Mouse (Mus musculus): ENCODE data around the gene Ano6.

The Ano6 gene

DNA sequence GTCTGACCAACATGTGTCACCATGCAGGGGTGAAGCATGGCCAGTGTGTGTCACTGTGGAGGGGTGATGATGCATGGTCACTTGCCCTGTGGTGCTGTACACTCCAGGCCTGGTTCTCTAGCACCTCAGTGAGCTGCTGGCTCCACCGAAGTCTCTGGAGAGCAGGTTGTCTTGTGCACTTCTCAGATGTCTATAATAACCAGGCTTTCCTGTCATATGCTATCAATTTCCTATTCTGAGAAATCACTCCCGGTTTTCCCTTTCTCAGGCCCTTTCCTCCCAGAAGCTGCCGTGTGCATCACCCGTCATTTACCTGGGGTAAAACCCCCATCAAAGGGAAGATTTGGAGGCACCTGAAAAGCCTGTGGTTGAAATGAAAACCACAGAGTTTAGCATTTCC, 101.5 kb downstream of the Ano6 start:
- DNase-seq = no peak

DNA sequence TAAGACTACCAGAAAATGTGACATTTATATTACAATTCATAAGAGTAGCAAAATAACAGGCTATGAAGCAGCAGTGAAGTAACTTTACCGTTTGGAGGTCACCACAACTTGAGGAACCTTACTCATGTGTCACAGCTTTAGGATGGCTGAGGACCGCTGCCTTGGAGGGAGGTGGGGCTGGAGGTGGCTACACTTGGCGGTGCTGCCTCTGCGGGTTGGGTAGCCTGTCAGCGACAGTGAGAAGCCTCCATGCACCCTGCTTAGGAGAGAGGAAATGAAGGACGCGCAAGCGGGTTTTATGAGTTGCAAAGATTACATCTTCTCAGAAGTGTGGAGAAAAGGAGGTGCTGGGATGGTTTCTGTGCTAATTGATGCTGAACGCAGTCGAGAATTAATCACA, 102.3 kb downstream of the Ano6 start:
- DNase-seq = no peak

DNA sequence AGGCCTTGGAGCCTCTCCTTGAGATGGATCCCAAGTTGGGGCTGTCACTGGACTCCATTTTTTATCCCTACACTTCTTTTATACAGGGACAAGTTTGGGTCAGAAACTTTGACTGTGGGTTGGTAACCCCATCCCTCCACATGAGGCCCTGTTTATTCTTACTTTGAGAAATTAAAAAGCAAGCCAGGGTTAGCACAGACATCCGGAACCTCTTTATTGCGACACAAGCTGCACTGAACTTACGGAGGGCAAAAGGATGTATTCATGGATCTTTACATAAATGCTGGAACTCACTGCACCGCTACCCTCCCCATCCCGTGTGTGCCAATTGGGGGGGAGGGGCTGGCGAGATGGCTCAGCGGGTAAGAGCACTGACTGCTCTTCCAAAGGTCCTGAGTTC, 105.1 kb downstream of the Ano6 start:
- no peak for DNase-seq

DNA sequence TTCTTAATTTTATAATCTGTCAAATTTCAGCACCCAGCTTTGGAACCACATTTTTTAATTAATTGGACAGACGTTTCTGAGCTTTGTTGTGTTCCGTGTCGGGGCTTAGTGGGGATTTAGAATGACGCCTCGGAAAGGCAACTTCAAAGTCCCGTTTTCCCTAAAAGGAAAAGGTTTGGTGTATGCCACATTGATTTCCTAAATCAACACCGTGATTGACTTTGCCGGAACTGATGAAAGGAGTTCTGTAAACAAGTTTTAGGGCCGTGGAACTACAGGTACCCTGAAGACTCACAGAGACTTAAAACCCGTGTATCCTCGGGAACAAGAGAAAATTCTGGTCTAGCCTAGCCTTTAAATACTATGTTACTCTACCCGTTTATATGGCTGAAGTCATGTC, 107.0 kb downstream of the Ano6 start:
- no peak for DNase-seq

DNA sequence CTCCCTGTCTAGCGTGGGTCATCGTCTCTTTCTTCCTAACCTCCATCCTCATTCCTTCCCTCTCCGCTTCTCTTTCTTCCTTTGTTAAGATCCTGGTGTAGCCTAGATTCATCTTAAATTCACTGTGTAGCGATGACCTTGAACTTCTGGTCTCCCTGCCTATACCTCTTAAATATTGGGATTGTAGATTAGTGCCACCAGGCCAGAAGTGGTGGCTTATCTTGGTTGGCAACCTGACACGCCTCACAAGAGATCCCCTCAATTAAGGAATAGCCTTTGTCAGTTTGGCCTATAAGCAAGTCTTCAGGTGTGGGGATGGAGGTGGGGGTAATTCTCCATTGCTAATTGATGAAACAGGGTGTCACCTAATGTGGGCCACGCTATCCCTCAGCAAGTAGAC, 107.8 kb downstream of the Ano6 start:
- DNase-seq = no peak

DNA sequence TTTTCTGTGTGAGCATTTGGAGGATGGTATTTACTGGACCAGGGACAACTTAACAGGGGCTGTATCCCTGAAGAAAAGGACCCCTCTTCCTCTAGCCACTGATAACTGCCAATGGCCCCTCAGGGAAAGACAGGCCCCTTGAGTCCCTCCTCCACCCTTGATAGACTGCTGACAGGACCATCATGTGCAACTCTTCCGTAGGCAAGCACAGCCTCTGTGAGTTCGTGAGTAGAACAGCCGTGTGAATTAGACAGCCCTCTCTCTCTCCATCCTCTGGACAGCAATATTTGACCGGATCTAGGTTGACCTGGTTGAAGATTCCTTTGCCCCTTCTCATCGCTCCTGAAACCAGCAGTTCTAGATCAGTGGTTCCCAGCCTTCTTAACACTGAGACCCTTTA, 111.8 kb downstream of the Ano6 start:
- DNase-seq = no peak

GRCm38 (mm10) chr15:95904247-95904646, 113.6 kb downstream of the Ano6 start:
- DNase-seq = no peak

GRCm38 (mm10) chr15:95906017-95906749, 115.5 kb downstream of the Ano6 start:
- peak; percentile 31 to 39 for DNase-seq

DNA sequence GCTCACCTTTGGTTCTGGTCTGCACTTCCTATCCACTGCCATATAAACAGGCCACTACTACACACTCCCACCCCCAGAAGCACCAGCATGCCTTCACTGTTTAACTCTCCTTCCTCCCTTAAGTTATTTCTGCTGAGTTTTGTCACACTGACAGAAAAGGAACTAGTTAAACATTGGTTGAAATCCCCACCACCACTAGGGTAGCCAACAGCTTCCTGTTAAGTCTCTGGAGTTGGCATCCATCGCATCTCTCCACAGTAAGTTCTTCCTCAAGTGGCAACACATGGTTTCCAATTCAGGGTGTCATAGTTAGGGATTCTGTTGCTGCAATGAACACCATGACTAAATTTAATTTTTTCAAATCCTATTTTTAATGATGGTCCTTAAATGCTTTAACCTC, 116.2 kb downstream of the Ano6 start:
- DNase-seq = no peak

DNA sequence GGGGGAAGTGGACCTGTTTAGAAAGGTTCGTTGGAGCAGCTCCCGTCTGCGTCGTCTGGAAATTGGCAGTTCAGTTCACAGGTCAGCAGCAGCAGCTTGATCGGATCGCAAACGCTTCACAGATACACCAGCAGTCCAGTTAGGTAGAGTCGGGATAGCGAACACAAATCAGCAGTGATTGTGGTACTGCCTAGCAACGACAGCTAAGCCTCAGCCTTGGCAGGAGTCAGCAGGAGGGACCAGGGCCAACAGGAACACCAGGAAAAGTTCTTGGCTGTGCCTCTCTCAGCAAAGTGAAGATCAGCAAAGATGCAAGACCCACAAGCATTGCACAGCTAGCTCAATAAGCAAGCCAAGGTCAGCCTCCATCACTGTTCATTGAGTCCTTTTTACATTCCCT, 116.7 kb downstream of the Ano6 start:
- DNase-seq = peak; percentile 60 to 77

- DNase-seq = no peak
These were observed 117.3 kb downstream of the Ano6 start for GRCm38 (mm10) chr15:95907909-95908308.

DNA sequence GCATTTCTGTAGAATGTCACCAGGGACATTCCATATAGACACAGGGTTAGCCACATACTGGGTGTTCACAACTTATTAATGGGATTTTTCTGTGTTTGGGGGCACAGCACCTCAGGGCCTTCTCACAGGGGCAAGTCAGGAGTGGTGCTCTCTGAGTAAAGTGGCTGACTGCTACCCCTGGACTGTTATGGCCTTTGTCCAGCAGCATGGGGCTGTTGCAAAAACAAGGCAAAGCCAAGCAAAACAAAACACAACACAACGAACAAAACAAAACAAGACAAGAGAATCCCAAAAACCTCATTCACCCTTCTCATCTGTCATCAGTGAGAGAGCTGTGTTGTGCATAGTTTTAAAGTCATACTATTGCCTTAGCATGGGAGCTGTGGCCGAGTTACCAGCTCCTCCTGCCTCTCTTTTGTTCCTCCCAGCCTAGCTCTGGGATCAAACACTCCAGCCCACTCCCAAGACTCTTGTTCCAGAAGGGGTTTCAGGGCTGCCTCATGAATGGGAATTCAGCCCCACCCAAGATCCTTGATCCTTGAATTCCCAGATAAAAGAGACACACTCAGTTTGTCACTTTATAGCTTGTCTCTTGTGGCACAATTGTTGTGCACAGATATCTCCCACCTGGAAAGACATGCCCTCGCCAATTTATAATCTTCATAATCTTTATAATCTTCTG, 119.6 kb downstream of the Ano6 start:
- DNase-seq = no peak

DNA sequence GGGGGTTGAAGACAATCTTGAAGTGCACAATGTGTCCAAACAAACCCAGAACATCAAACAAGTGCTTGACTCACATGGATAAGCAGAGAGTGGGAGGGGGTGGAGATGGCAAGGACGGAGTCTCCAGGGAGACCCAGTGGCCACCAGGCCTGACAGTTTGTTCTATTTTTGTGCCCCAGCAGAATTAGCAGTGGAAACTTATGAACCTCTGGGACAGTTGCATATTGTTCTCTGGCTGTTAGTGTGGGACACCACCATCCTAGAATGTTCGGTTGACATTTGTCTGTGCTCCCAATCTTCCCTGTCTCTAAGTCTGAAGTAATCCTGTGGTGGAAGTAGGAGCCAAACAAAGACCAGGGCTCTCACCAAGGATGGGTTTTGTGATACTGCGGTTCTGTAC, 124.3 kb downstream of the Ano6 start:
- no peak for DNase-seq

DNA sequence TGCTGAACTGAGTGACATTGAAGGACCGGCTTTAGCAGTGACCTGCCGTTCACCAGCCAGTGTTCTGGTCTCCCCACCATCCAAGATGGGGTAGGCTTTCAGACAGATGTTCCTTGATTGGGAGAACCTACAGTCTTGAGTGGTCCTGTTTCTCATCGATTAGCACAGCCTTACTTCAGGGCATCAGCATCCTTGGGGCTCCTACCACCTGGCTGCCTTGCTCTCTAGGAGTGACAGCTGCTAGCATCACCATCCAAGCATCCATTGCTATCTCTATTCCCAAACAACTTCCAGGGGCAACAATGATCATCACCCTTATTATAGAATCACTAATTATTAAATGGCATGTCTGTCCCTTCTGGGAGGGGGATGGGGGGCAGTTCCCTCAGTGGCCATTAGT, 124.8 kb downstream of the Ano6 start:
- no peak for DNase-seq

- no peak for DNase-seq
These were observed 126.7 kb downstream of the Ano6 start for GRCm38 (mm10) chr15:95917330-95917729.

DNA sequence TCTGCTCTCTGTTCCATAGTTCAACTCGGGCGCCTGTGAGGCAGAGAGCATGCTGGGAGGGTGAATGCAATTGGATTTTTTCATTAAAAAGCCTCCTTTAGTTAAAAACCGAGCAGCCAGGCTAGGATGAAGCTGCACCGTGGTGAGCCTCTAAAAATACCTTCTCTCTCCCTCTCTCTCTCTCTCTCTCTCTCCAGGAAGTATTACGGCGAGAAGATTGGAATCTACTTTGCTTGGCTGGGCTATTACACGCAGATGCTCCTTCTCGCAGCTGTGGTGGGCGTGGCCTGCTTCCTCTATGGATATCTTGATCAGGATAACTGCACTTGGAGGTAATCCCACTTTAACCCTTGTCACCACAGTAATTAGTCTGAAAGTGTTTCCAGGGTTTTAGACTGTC, 129.4 kb downstream of the Ano6 start:
- DNase-seq = peak; percentile 58 to 60

- DNase-seq = no peak
These were observed 130.4 kb downstream of the Ano6 start for GRCm38 (mm10) chr15:95921072-95921471.

DNA sequence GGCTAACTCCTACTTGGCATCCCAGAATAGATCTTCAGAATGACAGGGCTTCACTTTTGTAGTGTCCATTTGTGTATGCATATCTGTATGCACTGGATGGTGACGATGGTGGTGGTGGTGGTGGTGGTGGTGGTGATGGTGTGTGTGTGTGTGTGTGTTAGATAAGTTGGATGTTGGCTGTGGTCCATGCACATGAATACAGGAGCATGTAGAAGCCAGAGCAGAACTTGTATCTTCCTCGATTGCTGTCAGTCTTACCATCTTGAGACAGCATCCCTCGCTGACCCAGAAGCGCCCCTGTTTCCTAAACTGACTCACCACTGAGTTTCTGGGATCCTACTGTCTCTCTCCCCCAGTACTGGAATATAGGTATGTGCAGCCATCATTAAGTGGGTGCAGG, 131.0 kb downstream of the Ano6 start:
- no peak for DNase-seq

- peak; percentile 26 to 34 for DNase-seq
These were observed 131.9 kb downstream of the Ano6 start for GRCm38 (mm10) chr15:95922558-95922957.

DNA sequence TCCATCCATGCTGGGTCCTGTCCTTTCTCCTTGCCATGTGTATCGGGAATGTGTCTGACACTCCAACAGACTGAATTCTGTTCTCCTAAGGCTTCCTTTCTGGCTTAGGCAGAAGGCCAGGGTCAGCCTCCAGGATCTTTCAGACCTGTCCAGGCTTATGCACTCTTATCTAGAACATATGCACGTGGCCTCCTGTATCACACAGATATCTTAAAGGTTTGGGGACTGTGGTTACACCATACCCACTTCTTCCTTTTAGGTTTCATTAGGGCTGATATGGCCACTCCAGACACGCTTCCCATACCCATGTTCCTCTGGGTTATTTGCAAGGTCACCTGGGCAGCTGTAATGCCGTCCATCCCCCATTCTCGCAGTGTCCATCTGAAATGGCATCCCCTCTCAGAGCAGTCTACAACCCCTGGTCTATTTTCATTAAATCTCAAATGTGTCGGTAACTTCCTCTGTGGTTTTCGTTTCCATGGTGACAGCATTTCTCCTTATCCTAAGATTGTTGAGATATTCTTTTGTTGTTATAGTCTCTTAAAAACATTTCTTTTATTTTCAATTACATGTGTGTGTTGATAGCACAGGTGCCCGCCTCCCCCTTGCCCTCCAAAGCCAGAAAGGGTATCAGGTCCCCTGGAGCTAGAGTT, 134.8 kb downstream of the Ano6 start:
- DNase-seq = no peak

DNA sequence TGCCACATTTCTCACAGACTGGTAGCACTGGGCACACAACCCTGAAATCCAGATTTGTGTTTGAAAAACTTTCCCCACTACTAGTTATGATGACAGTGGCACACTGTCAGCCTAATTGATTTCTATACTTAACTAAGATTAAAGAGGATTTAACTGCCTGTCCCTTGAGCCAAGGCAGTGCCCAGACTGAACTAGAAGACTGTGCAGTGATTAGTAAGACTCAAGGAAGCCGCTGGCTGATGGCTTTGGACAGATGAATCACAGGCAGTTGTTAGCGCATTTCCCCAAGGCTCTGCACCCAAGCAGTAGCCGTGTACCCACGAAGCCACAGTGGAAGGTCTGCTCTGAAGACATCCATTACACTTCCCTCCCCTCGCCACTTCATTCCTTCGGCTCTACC, 138.4 kb downstream of the Ano6 start:
- no peak for DNase-seq

- no peak for DNase-seq
These were observed 140.6 kb downstream of the Ano6 start for GRCm38 (mm10) chr15:95931013-95931775.

GRCm38 (mm10) chr15:95932358-95932757, 141.7 kb downstream of the Ano6 start:
- DNase-seq = peak; percentile 69 to 81
